Mouse (Mus musculus) kidney, postnatal 0 days (tissue): ENCODE results near the gene Ccdc92b. TPM values are rescaled to one million over a fixed set of nuclear protein-coding genes. Genes with fewer than 3 reads are reported as not detected.
A peak's percentile ranks its signal among the peaks of the same experiment; 100 is the strongest.

Experiments
- ATAC-seq: fragments of 200-750 bp; cut with Nextera tagmentation; replicated peaks from 2 replicates; pipeline ENCODE4 v1.8.0; 2017; ENCODE audit warnings: low read depth, moderate number of reproducible peaks, moderate TSS enrichment, moderate library complexity; ENCODE audit not compliant: low FRiP score
- DNase-seq: peaks from one replicate; pipeline ENCODE4 v3.0.0-alpha.2; 2016; ENCODE audit warnings: low spot score
- H3K27ac ChIP-seq: fragments of 300-500 bp; sonication (generic); 2 replicates; pipeline ENCODE4 v1.5.1; 2014; ENCODE audit warnings: mild to moderate bottlenecking
- H3K27me3 ChIP-seq: fragments of 300-500 bp; sonication (generic); 2 replicates; pipeline ENCODE4 v1.6.1; 2014; ENCODE audit warnings: low read length, mixed read lengths; ENCODE audit not compliant: insufficient read depth
- H3K36me3 ChIP-seq: fragments of 300-500 bp; sonication (generic); 2 replicates; pipeline ENCODE4 v1.6.1; 2014; ENCODE audit warnings: low read length, mixed read lengths; ENCODE audit not compliant: insufficient read depth
- H3K4me1 ChIP-seq: fragments of 300-500 bp; sonication (generic); replicated peaks from 2 replicates; pipeline ENCODE4 v1.6.1; 2014; ENCODE audit warnings: antibody characterized with exemption, low read length, mixed read lengths; ENCODE audit not compliant: insufficient read depth
- H3K4me2 ChIP-seq: fragments of 300-500 bp; sonication (generic); 2 replicates; pipeline ENCODE4 v1.6.1; 2014; ENCODE audit warnings: mild to moderate bottlenecking, low read length, moderate library complexity, mixed read lengths
- H3K4me3 ChIP-seq: fragments of 300-500 bp; sonication (generic); replicated peaks from 2 replicates; pipeline ENCODE4 v1.5.1; 2014; ENCODE audit warnings: low read depth, low read length
- H3K9ac ChIP-seq: fragments of 300-500 bp; sonication (generic); 2 replicates; pipeline ENCODE4 v1.6.1; 2014; ENCODE audit warnings: low read depth, low read length
- H3K9me3 ChIP-seq: fragments of 300-500 bp; sonication (generic); replicated peaks from 2 replicates; pipeline ENCODE4 v1.6.1; 2016; ENCODE audit warnings: low read length, inconsistent platforms, mixed read lengths
- CTCF ChIP-seq: IDR thresholded peaks from 2 replicates; pipeline ENCODE4 v1.5.1; 2016; ENCODE audit warnings: antibody characterized with exemption, low read depth, mild to moderate bottlenecking, moderate library complexity
- WGBS: fragments of 180-500 bp; shearing (Covaris S2); extraction: QIAGEN DNeasy Blood & Tissue Kit; methylation state at CpG from one replicate; pipeline ENCODE4 v1.1.7; 2014; 5-methylcytosine and 5-hydroxymethylcytosine counted together
- polyA plus RNA-seq: library from polyadenylated mRNA; unstranded; fragments of >200 nt; fragmentation: Nextera tagmentation; extraction: Ambion mirVana; gene quantifications from 2 replicates; pipeline ENCODE4 v1.2.1, GENCODE M21; 2015

The Ccdc92b gene
- polyA plus RNA-seq, 1 experiment from 2014 or later, result 0.33 TPM

- Histone ChIP-seq H3K27ac (no peak overlapping the region), H3K36me3 (peaks cover 33% of the 10 kb centered on the region)
- no peak for ATAC-seq
Measured at GRCm38 (mm10) chr11:74671839-74672238, 52.4 kb downstream of the Ccdc92b start.

GRCm38 (mm10) chr11:74672901-74673513 is 53.6 kb downstream of the Ccdc92b start:
- Histone ChIP-seq H3K4me3 (no peak overlapping the region), H3K27ac (no peak overlapping the region), H3K9me3 (no peaks in the 10 kb centered on the region), H3K9ac (no peak overlapping the region), H3K36me3 (peaks cover 26% of the 10 kb centered on the region), H3K4me2 (no peak overlapping the region), H3K4me1 (no peaks in the 10 kb centered on the region), H3K27me3 (no peaks in the 10 kb centered on the region)
- no peak for TF ChIP-seq CTCF
- 79% methylated on average over 6 of the region's 6 CpGs for WGBS
- ATAC-seq (no peak), DNase-seq (no peak)

More at GRCm38 (mm10) chr11:74671839-74672238, 52.4 kb downstream of the Ccdc92b start:
- Histone ChIP-seq H3K4me3 (no peak overlapping the region), H3K27me3 (no peaks in the 10 kb centered on the region), H3K4me1 (no peaks in the 10 kb centered on the region), H3K9ac (no peak overlapping the region), H3K4me2 (no peak overlapping the region), H3K9me3 (no peaks in the 10 kb centered on the region)
- no peak for DNase-seq
- 80% methylated on average over 5 of the region's 5 CpGs for WGBS
- TF ChIP-seq CTCF, result no peak

- DNase-seq (no peak), ATAC-seq (0 out of 2 replicates have a peak, but pooled peaks have one; percentile 6)
- no peak for TF ChIP-seq CTCF
- Histone ChIP-seq H3K4me3 (no peak overlapping the region), H3K27me3 (no peaks in the 10 kb centered on the region), H3K9me3 (no peaks in the 10 kb centered on the region), H3K9ac (no peak overlapping the region), H3K4me2 (no peak overlapping the region), H3K27ac (no peak overlapping the region), H3K36me3 (peaks cover 30% of the 10 kb centered on the region), H3K4me1 (no peaks in the 10 kb centered on the region)
- WGBS, result 96% methylated on average over 1 of the region's 1 CpGs
Measured at GRCm38 (mm10) chr11:74673561-74673960, 54.2 kb downstream of the Ccdc92b start.

GRCm38 (mm10) chr11:74674713-74675112 is 55.3 kb downstream of the Ccdc92b start:
- Histone ChIP-seq H3K4me1 (no peaks in the 10 kb centered on the region), H3K9me3 (no peaks in the 10 kb centered on the region), H3K27ac (no peak overlapping the region), H3K4me2 (no peak overlapping the region), H3K36me3 (peaks cover 30% of the 10 kb centered on the region), H3K4me3 (no peak overlapping the region), H3K27me3 (no peaks in the 10 kb centered on the region), H3K9ac (no peak overlapping the region)
- WGBS, result 93% methylated on average over 8 of the region's 8 CpGs
- ATAC-seq (no peak), DNase-seq (no peak)
- TF ChIP-seq CTCF, result no peak

- no peaks in the 10 kb centered on the region for H3K27me3 ChIP-seq
- ATAC-seq (no peak), DNase-seq (no peak)
- H3K27ac ChIP-seq, result no peak overlapping the region
- no peak overlapping the region for H3K4me2 ChIP-seq
- no peak for TF ChIP-seq CTCF
- no peak overlapping the region for H3K9ac ChIP-seq
- 84% methylated on average over 4 of the region's 4 CpGs for WGBS
- peaks cover 31% of the 10 kb centered on the region for H3K36me3 ChIP-seq
- H3K4me1 ChIP-seq, result no peaks in the 10 kb centered on the region
- H3K9me3 ChIP-seq, result no peaks in the 10 kb centered on the region
- H3K4me3 ChIP-seq, result no peak overlapping the region
Measured at GRCm38 (mm10) chr11:74675156-74675555, 55.8 kb downstream of the Ccdc92b start.

Other genes with a start within 250 kb of the Ccdc92b start
- gene Rap1gap2, start 8.7 kb upstream of the Ccdc92b start, polyA plus RNA-seq, result 9.1 and 11.4 TPM in 2 replicates
- 32.6 TPM in 2 replicates for gene Cluh, start 29.9 kb downstream of the Ccdc92b start, polyA plus RNA-seq
- gene Pafah1b1, start 105.1 kb downstream of the Ccdc92b start, polyA plus RNA-seq, result 51.4 and 53.0 TPM in 2 replicates
- gene Mettl16, start 151.2 kb downstream of the Ccdc92b start, polyA plus RNA-seq, result 27.1 and 31.6 TPM in 2 replicates
- gene Mnt, start 211.3 kb downstream of the Ccdc92b start, polyA plus RNA-seq, result 5.5 and 5.7 TPM in 2 replicates